Mouse (Mus musculus) G1E (cell line): ENCODE results near the gene Slc4a3. TPM values are rescaled to one million over a fixed set of nuclear protein-coding genes. Genes with fewer than 3 reads are reported as not detected.
A peak's percentile ranks its signal among the peaks of the same experiment; 100 is the strongest.

Experiments used
- ATAC-seq: 2 replicates; pipeline ENCODE4 v1.8.0; 2016; ENCODE audit warnings: mild to moderate bottlenecking; ENCODE audit not compliant: insufficient number of reproducible peaks, poor library complexity, low FRiP score, severe bottlenecking; ENCODE audit errors: extremely low read depth
- DNase-seq: peaks from one replicate; pipeline ENCODE4 v3.0.0; 2012; ENCODE audit warnings: low spot score
- H3K27me3 ChIP-seq: 2 replicates; pipeline ENCODE4 v1.6.1; 2012; ENCODE audit warnings: mild to moderate bottlenecking, low read length, inconsistent platforms; ENCODE audit not compliant: insufficient read depth
- H3K36me3 ChIP-seq: replicated peaks from 2 replicates; pipeline ENCODE3; 2012; ENCODE audit warnings: mild to moderate bottlenecking, inconsistent platforms
- H3K4me1 ChIP-seq: 2 replicates; pipeline ENCODE4 v1.6.1; 2012; ENCODE audit warnings: low read depth, low read length, inconsistent platforms, mixed read lengths; ENCODE audit not compliant: insufficient read depth
- H3K4me3 ChIP-seq: 2 replicates; pipeline ENCODE4 v1.5.1; 2012; ENCODE audit warnings: low read depth, mild to moderate bottlenecking, inconsistent platforms, low read length, moderate library complexity, mixed read lengths
- H3K9me3 ChIP-seq: replicated peaks from 2 replicates; pipeline ENCODE4 v1.6.1; 2012; ENCODE audit warnings: inconsistent platforms
- CTCF ChIP-seq: IDR thresholded peaks from 2 replicates; pipeline ENCODE4 v1.5.1; 2012; ENCODE audit warnings: low read depth, low read length, inconsistent platforms, mixed read lengths
- GATA1 ChIP-seq: IDR thresholded peaks from 2 replicates; pipeline ENCODE4 v1.6.1; 2012; ENCODE audit warnings: borderline replicate concordance, low read length, inconsistent platforms, mixed read lengths
- GATA2 ChIP-seq: IDR thresholded peaks from 2 replicates; pipeline ENCODE4 v1.6.1; 2012; ENCODE audit warnings: low read depth, low read length, inconsistent platforms, borderline replicate concordance
- POLR2AphosphoS5 ChIP-seq: IDR thresholded peaks from 2 replicates; pipeline ENCODE4 v1.6.1; 2012; ENCODE audit warnings: low read depth, low read length, inconsistent platforms; ENCODE audit not compliant: insufficient replicate concordance
- TAL1 ChIP-seq: conservative IDR thresholded peaks from 2 replicates; pipeline ENCODE4 v1.6.1; 2012; ENCODE audit warnings: low read depth, low read length, inconsistent platforms, mixed read lengths
- polyA plus RNA-seq: library from polyadenylated mRNA; stranded (reverse); fragments of >175 nt; gene quantifications from 2 replicates; pipeline ENCODE4 v1.2.3, GENCODE M21; 2012
- total RNA-seq, 2 experiments: library from RNA; stranded (forward) in 1 of 2; stranded (reverse) in 1 of 2; fragments of 200-1000 nt in 1 of 2; fragments of >200 nt in 1 of 2; fragmentation: Nextera tagmentation in 1 of 2; gene quantifications; 2 replicates each; pipeline ENCODE4 v1.2.3; 2014 to 2017

Slc4a3 gene
- total and polyA plus RNA-seq, 3 experiments: 0.05 TPM; not detected in 2

DNA sequence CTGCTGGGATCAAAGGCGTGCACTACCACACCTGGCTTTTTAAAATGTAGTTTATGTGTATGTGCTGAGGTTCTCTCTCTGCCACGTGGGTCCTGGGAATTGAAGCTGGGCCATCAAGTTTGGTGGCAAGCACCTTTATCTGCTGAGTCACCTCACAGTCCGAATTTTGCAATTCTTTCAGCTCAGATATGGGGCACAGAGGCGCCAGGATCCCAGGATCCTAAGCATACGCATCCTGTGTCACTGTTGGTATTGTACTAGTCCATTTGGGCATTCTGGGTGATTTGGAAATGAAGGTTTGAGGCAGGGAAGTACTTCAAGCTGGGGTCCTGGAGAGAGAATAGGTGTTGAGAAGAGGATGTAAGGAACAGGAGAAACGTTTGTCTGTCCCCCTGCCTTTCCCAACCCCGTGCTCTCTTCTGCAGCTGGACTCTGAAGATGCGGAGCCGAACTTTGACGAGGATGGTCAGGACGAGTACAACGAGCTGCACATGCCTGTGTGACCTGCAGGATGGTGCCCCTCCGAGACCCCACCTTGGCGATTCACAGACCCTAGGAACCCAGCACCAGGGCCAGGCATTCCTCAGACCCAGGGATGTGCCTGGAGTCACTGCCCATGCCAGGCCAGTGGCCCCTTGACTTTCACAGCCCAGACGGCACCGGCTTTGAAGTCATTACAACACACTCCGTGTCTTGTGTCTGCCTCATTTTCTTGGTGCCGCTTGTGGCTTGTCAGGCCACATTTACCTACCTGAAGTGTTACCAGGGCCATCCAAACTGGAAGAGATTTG lies 12.5 kb downstream of the Slc4a3 start:
- ATAC-seq: no peak
- H3K4me1 ChIP-seq: peaks cover 8% of the 10 kb centered on the region
- H3K36me3 ChIP-seq: no peaks in the 10 kb centered on the region
- TF ChIP-seq TAL1: no peak
- H3K9me3 ChIP-seq: no peaks in the 10 kb centered on the region
- H3K27me3 ChIP-seq: no peaks in the 10 kb centered on the region
- no peak overlapping the region for H3K4me3 ChIP-seq
- no peak for DNase-seq

DNA sequence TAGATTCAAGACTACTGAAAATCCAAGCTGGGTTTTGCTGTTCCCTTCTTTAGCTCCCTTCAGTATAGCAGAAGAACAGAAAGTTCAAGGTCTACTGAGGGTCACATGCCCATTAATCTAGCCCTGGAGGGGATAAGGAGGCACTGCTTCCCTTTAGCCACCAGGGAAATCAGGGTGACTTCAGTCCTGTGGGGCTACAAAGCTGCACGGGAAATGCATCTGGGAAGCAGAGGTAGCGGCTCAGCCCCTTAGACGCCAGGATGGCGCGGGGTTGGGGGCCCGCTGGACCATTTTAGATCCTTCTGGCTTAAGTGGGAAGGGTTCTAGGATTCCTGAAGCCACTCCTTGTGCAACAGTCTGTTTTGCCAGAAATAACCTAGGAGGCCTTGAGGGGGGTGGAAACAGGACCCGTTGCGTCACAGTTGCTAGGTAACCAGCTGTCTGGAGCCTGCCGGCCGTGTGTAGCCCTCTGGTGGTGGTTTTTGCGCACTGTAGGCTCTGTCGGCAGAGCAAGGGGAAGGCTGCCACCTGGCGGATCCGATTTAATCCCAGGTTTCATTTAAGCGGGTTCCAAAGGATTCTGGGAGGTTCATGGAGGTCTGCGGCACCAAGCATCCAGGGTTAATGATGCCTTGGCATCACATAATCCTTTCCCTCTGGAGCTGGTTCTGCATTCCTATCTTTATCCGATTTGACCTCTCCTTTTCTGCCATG lies 13.3 kb downstream of the Slc4a3 start:
- no peaks in the 10 kb centered on the region for H3K9me3 ChIP-seq
- H3K4me3 ChIP-seq: no peak overlapping the region
- DNase-seq (peak; percentile 69), ATAC-seq (peak; percentile 84)
- TF ChIP-seq GATA2 (no peak), CTCF (peak; percentile 76)
- H3K36me3 ChIP-seq: no peaks in the 10 kb centered on the region
- peaks cover 8% of the 10 kb centered on the region for H3K4me1 ChIP-seq
- H3K27me3 ChIP-seq: no peaks in the 10 kb centered on the region

DNA sequence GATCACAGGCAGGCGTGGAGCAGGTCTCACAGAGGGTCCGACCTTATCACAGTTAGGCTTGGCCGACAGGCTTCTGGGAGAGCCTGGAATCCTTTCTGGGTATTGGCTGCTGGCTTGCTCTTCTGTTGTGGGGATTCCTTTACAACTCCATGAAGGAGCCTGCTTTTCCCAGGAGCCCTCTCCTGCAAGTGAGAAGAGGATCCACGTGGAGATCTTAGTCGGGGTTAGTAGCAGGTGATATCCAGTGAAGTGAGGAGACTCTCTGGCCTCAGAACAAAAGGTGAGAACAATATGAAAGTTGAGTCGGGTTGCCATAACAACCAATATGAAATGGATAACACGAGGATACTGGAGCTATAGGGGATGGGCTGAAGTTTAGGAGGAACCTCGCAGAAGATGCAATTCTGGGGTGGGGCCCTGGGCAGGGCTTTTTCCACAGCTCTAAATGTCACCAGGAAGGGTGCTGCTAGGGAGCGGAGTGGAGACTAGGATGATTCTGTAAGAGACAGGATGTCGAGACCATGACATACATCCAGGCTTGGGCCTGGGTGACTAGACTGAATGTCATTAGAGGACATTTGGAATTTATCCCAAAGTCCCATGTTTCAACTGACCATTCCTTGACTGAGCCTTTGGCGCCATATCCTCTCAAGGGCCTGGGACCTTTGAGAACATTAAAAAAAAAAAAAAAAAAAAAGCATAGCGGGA lies 14.3 kb downstream of the Slc4a3 start:
- Histone ChIP-seq H3K27me3 (no peaks in the 10 kb centered on the region), H3K4me3 (no peak overlapping the region)

DNA sequence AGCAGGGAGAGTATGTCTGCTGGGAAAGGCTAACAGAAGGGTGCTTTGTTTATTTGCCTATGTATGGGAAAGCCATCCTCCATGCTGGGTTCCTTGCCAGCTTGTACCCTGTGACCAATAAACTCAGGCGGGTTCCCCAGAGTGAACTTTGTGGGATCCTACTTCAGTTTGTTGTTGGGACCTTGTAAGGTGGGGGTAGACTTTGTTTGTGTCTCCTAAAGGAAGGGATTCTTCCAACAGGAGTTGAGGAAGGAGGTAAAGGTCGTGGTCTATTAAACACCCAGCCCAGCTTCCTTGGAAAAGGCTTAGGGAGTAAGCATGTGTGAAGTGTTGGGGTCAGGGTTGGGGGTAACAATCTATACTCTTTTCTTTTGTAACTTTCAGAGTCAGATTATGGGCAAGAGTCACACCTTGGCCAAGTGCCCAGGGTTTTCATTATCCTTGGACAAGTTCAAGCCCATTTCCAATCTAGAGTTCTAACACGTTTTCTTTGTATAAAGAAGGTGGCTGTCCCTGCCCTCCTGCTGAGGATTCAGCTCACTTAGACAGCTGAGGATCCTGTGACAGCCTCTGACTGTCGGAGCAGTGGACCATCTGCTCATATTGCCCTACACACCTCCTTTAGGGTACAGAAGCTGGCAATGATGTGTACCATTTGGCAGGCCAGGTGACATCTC lies 15.3 kb downstream of the Slc4a3 start:
- ATAC-seq (no peak), DNase-seq (no peak)
- Histone ChIP-seq H3K9me3 (no peaks in the 10 kb centered on the region), H3K4me3 (no peak overlapping the region), H3K4me1 (peaks cover 8% of the 10 kb centered on the region), H3K27me3 (no peaks in the 10 kb centered on the region), H3K36me3 (no peaks in the 10 kb centered on the region)
- TF ChIP-seq POLR2AphosphoS5 (no peak), GATA1 (no peak), GATA2 (no peak), TAL1 (no peak), CTCF (no peak)

More for the DNA sequence above, 14.3 kb downstream of the Slc4a3 start:
- DNase-seq: no peak
- H3K4me1 ChIP-seq: peaks cover 8% of the 10 kb centered on the region
- ATAC-seq: no peak
- no peaks in the 10 kb centered on the region for H3K36me3 ChIP-seq
- no peak for TF ChIP-seq GATA2
- no peak for TF ChIP-seq CTCF
- no peak for TF ChIP-seq TAL1
- no peak for TF ChIP-seq GATA1
- no peak for TF ChIP-seq POLR2AphosphoS5
- H3K9me3 ChIP-seq: no peaks in the 10 kb centered on the region

DNA sequence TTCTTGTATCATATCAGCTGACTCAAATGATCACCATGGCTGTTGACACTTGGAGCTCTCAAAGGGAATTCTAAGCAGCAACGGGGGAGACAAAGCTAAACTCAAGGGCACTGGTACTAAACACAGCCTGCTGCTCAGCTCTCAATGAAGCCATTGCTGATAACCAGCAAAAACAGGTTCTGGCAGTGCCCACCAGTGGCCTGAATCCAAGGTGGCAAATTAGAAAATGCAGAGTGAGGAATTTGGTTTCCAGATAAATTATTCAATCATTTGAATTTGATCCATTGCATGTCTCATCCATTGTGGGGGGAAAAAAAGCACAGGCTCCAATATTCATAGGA lies 15.8 kb downstream of the Slc4a3 start:
- no peaks in the 10 kb centered on the region for H3K27me3 ChIP-seq
- H3K4me3 ChIP-seq: no peak overlapping the region
- no peak for TF ChIP-seq POLR2AphosphoS5
- no peak for TF ChIP-seq GATA2
- TF ChIP-seq CTCF: no peak
- no peak for TF ChIP-seq TAL1
- TF ChIP-seq GATA1: no peak
- no peak for DNase-seq
- H3K4me1 ChIP-seq: peaks cover 8% of the 10 kb centered on the region
- no peak for ATAC-seq
- no peaks in the 10 kb centered on the region for H3K9me3 ChIP-seq
- no peaks in the 10 kb centered on the region for H3K36me3 ChIP-seq

DNA sequence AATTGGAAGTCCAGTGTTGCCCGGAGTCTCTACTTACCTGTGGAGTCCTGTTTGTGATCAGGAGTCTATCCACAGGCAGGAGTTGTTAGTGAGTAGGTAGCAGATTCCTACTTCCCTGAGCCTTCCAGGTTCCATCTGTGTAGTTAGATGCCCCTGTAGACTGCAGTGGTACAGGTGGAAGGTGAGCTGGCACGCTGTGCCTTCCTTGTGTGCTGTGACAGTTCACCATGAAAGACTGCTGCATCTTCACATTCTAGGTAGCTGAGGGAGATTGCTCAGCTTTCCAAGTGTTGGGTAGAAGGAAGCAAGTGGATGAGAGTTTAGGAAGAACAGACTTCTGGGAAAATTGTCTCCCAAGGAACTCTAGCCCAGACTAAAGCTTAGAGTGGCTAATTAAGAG lies 18.0 kb downstream of the Slc4a3 start:
- Histone ChIP-seq H3K27me3 (peaks cover 3% of the 10 kb centered on the region; the same call in 1 of the 2 replicates), H3K4me3 (no peak overlapping the region), H3K9me3 (no peaks in the 10 kb centered on the region), H3K36me3 (no peaks in the 10 kb centered on the region), H3K4me1 (peaks cover 8% of the 10 kb centered on the region)
- no peak for TF ChIP-seq CTCF
- no peak for TF ChIP-seq TAL1
- TF ChIP-seq GATA1: no peak
- TF ChIP-seq POLR2AphosphoS5: no peak
- no peak for TF ChIP-seq GATA2
- no peak for ATAC-seq
- DNase-seq: no peak
